Mouse (Mus musculus): ENCODE results near the gene Ppil4. TPM values are rescaled to one million over a fixed set of nuclear protein-coding genes. Genes with fewer than 3 reads are reported as not detected.

The Ppil4 gene
- total and polyA plus RNA-seq, 3 experiments = 30.5 to 86.3 (median 34.7) TPM

DNA sequence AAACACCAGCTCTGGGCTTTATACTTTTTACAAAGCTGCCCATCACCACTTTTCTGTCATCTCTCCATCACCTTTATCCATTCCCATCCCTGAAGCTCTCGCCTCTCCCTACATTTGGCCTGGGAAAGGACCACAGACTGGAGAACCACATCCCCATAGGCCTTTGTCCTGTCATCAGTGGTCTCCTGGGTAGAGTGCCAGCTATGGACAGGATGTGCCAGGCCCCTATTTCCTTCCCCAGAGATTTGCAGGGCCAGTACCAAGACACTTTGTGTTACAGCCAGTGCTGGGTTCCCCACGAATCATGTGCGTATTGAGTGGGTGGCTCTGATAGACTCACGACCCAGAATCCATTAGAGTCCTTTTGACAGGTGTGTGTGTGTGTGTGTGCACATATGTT lies 53.3 kb downstream of the Ppil4 start:
- Histone ChIP-seq H3K9me3 (replicated peaks; ENCODE audit: insufficient read depth, low read length) (no peaks in the 10 kb centered on the region), H3K36me3 (ENCODE audit: control insufficient read depth in 1 of 2, insufficient read depth in 2 of 2, low read length in 2 of 2) (no peaks in the 10 kb centered on the region), H3K9ac (ENCODE audit: control insufficient read depth, low read depth, low read length, poor library complexity, severe bottlenecking) (no peak overlapping the region), H3K27me3 (ENCODE audit: control insufficient read depth in 1 of 2, insufficient read depth in 2 of 2, low read length in 2 of 2) (no peaks in the 10 kb centered on the region; a peak in 2 of 4 replicates), H3K4me3 (ENCODE audit: control insufficient read depth in 1 of 2, insufficient read depth in 1 of 2, low read depth in 2 of 2, low read length in 2 of 2) (no peak overlapping the region), H3K27ac (ENCODE audit: control insufficient read depth, low read depth, low read length) (no peak overlapping the region), H3K79me2 (ENCODE audit: control insufficient read depth, insufficient read depth, low read length, poor library complexity) (no peaks in the 10 kb centered on the region), H3K4me1 (ENCODE audit: control insufficient read depth in 1 of 2, insufficient read depth in 2 of 2, low read length in 2 of 2) (0 out of 4 replicates have a peak, but pooled peaks cover 0 to 3% of the 10 kb centered on the region in 2 experiments)
- no peak for TF ChIP-seq NELFE (IDR thresholded peaks at IDR 0.05; ENCODE audit: low read depth, low read length)
- no peak for TF ChIP-seq TBP (IDR thresholded peaks at IDR 0.05; ENCODE audit: low read depth, low read length)
- TF ChIP-seq ZMIZ1 (IDR thresholded peaks at IDR 0.05; ENCODE audit: low read depth, low read length) = no peak
- no peak for TF ChIP-seq GATA1 (IDR thresholded peaks at IDR 0.05; ENCODE audit: low read depth, low read length)
- TF ChIP-seq CTCF (IDR thresholded peaks at IDR 0.05 in 2 of 3, conservative IDR thresholded peaks at IDR 0.05 in 1 of 3; ENCODE audit: control insufficient read depth in 1 of 3, insufficient read depth in 1 of 3, low read depth in 2 of 3, low read length in 3 of 3, poor library complexity in 1 of 3, severe bottlenecking in 1 of 3) = no peak
- no peak for TF ChIP-seq SIN3A (IDR thresholded peaks at IDR 0.05; ENCODE audit: low read length)
- TF ChIP-seq EP300 (IDR thresholded peaks at IDR 0.05; ENCODE audit: low read depth in 1 of 2, low read length in 2 of 2) = no peak
- TF ChIP-seq RCOR1 (IDR thresholded peaks at IDR 0.05; ENCODE audit: low read depth, low read length) = no peak
- no peak for TF ChIP-seq POLR2AphosphoS5 (IDR thresholded peaks at IDR 0.05; ENCODE audit: borderline replicate concordance, low read depth, low read length)
- TF ChIP-seq NRF1 (IDR thresholded peaks at IDR 0.05; ENCODE audit: insufficient read depth, low read depth, low read length, poor library complexity, severe bottlenecking) = no peak
- no peak for TF ChIP-seq MAX (IDR thresholded peaks at IDR 0.05; ENCODE audit: low read length)
- no peak for TF ChIP-seq ZC3H11A (IDR thresholded peaks at IDR 0.05; ENCODE audit: low read depth, low read length)
- no peak for TF ChIP-seq GABPA (IDR thresholded peaks at IDR 0.05; ENCODE audit: low read depth, low read length)
- TF ChIP-seq UBTF (IDR thresholded peaks at IDR 0.05; ENCODE audit: borderline replicate concordance, insufficient read depth, low read depth, low read length) = no peak
- no peak for TF ChIP-seq HCFC1 (IDR thresholded peaks at IDR 0.05; ENCODE audit: low read depth, low read length)
- no peak for TF ChIP-seq E2F4 (IDR thresholded peaks at IDR 0.05; ENCODE audit: borderline replicate concordance, low read depth, low read length)
- TF ChIP-seq MAZ (IDR thresholded peaks at IDR 0.05; ENCODE audit: low read depth, low read length) = no peak
- no peak for TF ChIP-seq BHLHE40 (IDR thresholded peaks at IDR 0.05; ENCODE audit: borderline replicate concordance, low read depth, low read length)
- TF ChIP-seq KAT2A (conservative IDR thresholded peaks at IDR 0.05; ENCODE audit: low read depth, low read length) = no peak
- no peak for DNase-seq (ENCODE audit: low read depth, low spot score)

GRCm38 (mm10) chr10:7847166-7847605 lies 54.5 kb downstream of the Ppil4 start:
- Histone ChIP-seq H3K4me1 (ENCODE audit: control insufficient read depth in 1 of 2, insufficient read depth in 2 of 2, low read length in 2 of 2) (0 out of 4 replicates have a peak, but pooled peaks cover 0 to 1% of the 10 kb centered on the region in 2 experiments), H3K36me3 (ENCODE audit: control insufficient read depth in 1 of 2, insufficient read depth in 2 of 2, low read length in 2 of 2) (no peaks in the 10 kb centered on the region)

More at GRCm38 (mm10) chr10:7847166-7847605, 54.5 kb downstream of the Ppil4 start:
- Histone ChIP-seq H3K79me2 (ENCODE audit: control insufficient read depth, insufficient read depth, low read length, poor library complexity) (no peaks in the 10 kb centered on the region), H3K27me3 (ENCODE audit: control insufficient read depth in 1 of 2, insufficient read depth in 2 of 2, low read length in 2 of 2) (no peaks in the 10 kb centered on the region; a peak in 2 of 4 replicates), H3K4me3 (ENCODE audit: control insufficient read depth in 1 of 2, insufficient read depth in 1 of 2, low read depth in 2 of 2, low read length in 2 of 2) (no peak overlapping the region), H3K9ac (ENCODE audit: control insufficient read depth, low read depth, low read length, poor library complexity, severe bottlenecking) (no peak overlapping the region), H3K27ac (ENCODE audit: control insufficient read depth, low read depth, low read length) (no peak overlapping the region), H3K9me3 (replicated peaks; ENCODE audit: insufficient read depth, low read length) (no peaks in the 10 kb centered on the region)
- TF ChIP-seq NELFE (IDR thresholded peaks at IDR 0.05; ENCODE audit: low read depth, low read length) (no peak), GATA1 (IDR thresholded peaks at IDR 0.05; ENCODE audit: low read depth, low read length) (no peak), MAX (IDR thresholded peaks at IDR 0.05; ENCODE audit: low read length) (no peak), TBP (IDR thresholded peaks at IDR 0.05; ENCODE audit: low read depth, low read length) (no peak), ZNF384 (IDR thresholded peaks at IDR 0.05; ENCODE audit: low read depth, low read length) (no peak), MYC (IDR thresholded peaks at IDR 0.05; ENCODE audit: low read depth, low read length) (no peak), RCOR1 (IDR thresholded peaks at IDR 0.05; ENCODE audit: low read depth, low read length) (no peak), BHLHE40 (IDR thresholded peaks at IDR 0.05; ENCODE audit: borderline replicate concordance, low read depth, low read length) (no peak), MAZ (IDR thresholded peaks at IDR 0.05; ENCODE audit: low read depth, low read length) (no peak), POLR2A (IDR thresholded peaks at IDR 0.05; ENCODE audit: control insufficient read depth in 1 of 2, insufficient read depth in 1 of 2, low read depth in 1 of 2, low read length in 2 of 2, poor library complexity in 1 of 2) (no peak), MEF2A (IDR thresholded peaks at IDR 0.05; ENCODE audit: extremely low read depth, insufficient replicate concordance, low read depth, low read length, poor library complexity, severe bottlenecking) (no peak), EP300 (IDR thresholded peaks at IDR 0.05; ENCODE audit: low read depth in 1 of 2, low read length in 2 of 2) (no peak), KAT2A (conservative IDR thresholded peaks at IDR 0.05; ENCODE audit: low read depth, low read length) (no peak), CHD2 (IDR thresholded peaks at IDR 0.05; ENCODE audit: low read length) (no peak), E2F4 (IDR thresholded peaks at IDR 0.05; ENCODE audit: borderline replicate concordance, low read depth, low read length) (no peak)
- peak; percentile 19 for DNase-seq (ENCODE audit: low read depth, low spot score)
